Mouse (Mus musculus): ENCODE measurements around the gene Donson. TPM values are rescaled to one million over a fixed set of nuclear protein-coding genes. Genes with fewer than 3 reads are reported as not detected.
A peak's percentile ranks its signal among the peaks of the same experiment; 100 is the strongest.

Gene Donson
- polyA plus RNA-seq, 1 experiment from 2014 or later: 16.9 TPM

DNA sequence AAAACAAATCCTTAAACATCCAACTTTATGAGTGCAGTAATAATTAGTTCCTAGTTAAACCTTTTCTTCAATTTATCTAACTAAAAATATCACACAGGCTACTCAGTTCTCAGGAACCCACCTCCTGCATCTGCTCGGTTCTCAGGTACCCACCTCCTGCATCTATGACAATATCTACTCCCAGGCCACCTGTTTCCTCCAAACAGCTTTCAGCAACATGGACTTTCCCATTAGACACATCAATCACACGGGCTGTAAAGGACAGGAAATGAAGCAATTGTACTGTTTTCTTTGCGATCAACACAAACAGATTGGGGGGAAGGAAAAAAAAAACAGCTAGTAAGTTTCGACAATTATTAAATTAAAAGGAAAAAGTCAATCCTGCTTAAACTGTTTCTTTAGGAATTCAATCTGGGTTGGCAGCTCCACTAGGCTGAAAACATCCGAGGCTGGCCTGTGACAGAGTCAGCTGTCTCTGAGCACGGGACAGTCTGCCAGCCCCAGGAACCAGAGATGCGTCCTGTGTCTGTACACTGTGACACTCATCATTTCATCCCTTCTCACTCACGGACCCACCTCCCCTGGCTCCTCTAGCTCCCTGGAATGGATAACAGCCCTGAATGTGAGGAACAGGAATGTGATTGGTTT, 6.7 kb upstream of the Donson start:
- Histone ChIP-seq H3K9ac (ENCODE audit: low read length) (no peak overlapping the region), H3K9me3 (replicated peaks; ENCODE audit: control insufficient read depth, low read length) (no peaks in the 10 kb centered on the region), H3K27me3 (ENCODE audit: control insufficient read depth, insufficient read depth, low read length) (no peaks in the 10 kb centered on the region), H3K4me1 (ENCODE audit: control insufficient read depth, insufficient read depth, low read length) (no peaks in the 10 kb centered on the region), H3K4me2 (ENCODE audit: low read depth, low read length) (no peak overlapping the region), H3K27ac (ENCODE audit: low read length) (0 out of 2 replicates have a peak overlapping the region, but pooled peaks have one; percentile 19), H3K4me3 (replicated peaks; ENCODE audit: low read length) (no peak overlapping the region), H3K36me3 (ENCODE audit: control insufficient read depth, insufficient read depth, low read length) (peaks cover 10% of the 10 kb centered on the region)
- 0 out of 2 replicates have a peak, but pooled peaks have one; percentile 53 for ATAC-seq (ENCODE audit: insufficient read depth, low FRiP score)
- 56% methylated on average over 8 of the region's 8 CpGs for WGBS

DNA sequence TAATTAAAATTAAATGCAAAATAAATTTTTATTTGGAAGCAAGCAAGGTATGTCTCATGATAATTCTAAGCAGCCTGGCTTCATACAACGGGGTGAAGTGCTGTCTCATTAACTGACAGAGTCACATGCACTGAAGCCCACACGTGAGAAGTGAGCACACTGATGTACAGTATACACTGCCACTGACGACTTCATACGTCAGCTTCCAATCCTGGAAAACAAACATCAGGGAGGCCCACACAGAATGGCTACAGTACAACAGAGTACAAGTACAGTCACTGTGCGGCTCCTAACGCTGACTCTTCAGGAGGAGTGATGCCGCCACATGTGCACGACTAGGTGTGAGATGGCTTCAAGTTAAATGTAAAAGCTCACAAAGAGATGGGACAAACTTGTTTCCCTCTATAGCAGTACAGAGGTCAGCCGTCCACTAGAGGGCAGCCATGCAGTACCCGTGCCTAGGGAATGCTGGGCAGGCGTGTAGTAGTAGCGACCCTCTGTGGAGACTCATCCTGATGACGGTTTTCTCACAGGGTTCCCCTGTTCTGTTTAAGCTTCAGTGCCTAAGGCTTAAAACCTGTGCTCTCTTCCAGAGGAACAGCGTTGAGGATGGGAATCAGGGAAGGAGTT, 6.0 kb upstream of the Donson start:
- peaks cover 3% of the 10 kb centered on the region; the same call in 1 of the 2 replicates for H3K4me1 ChIP-seq (ENCODE audit: control insufficient read depth, insufficient read depth, low read length)
- no peaks in the 10 kb centered on the region for H3K27me3 ChIP-seq (ENCODE audit: control insufficient read depth, insufficient read depth, low read length)
- H3K9me3 ChIP-seq (replicated peaks; ENCODE audit: control insufficient read depth, low read length): no peaks in the 10 kb centered on the region
- H3K4me2 ChIP-seq (ENCODE audit: low read depth, low read length): no peak overlapping the region
- WGBS: 28% methylated on average over 14 of the region's 14 CpGs
- H3K4me3 ChIP-seq (replicated peaks; ENCODE audit: low read length): no peak overlapping the region
- ATAC-seq (ENCODE audit: insufficient read depth, low FRiP score): peak; percentile 92
- H3K36me3 ChIP-seq (ENCODE audit: control insufficient read depth, insufficient read depth, low read length): peaks cover 9% of the 10 kb centered on the region
- H3K9ac ChIP-seq (ENCODE audit: low read length): no peak overlapping the region
- 0 out of 2 replicates have a peak overlapping the region, but pooled peaks have one; percentile 19 for H3K27ac ChIP-seq (ENCODE audit: low read length)

DNA sequence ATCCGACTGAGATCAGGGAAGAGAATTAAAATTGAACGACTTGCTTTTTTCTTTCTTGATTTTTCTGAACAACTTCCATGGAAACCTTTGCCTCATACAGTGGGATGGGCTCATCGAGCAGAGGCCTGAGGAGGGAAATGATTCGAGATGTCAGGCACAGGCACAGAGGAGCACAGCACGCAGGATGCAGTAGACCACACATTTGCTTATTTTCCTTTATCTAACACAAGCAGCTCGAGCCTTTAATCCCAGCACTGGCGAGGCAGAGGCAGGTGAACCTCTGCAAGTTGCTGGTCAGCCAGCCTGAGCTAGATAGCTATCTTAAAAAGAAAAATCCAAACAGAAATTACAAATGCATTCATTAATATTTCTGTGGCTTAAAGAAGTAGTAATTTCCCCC, 1.2 kb upstream of the Donson start:
- H3K27ac ChIP-seq (ENCODE audit: low read length): no peak overlapping the region
- H3K4me2 ChIP-seq (ENCODE audit: low read depth, low read length): peak overlapping the region; percentile 2; the same call in 1 of the 2 replicates
- ATAC-seq (ENCODE audit: insufficient read depth, low FRiP score): no peak
- H3K27me3 ChIP-seq (ENCODE audit: control insufficient read depth, insufficient read depth, low read length): no peaks in the 10 kb centered on the region
- peak overlapping the region; percentile 46 for H3K9ac ChIP-seq (ENCODE audit: low read length)
- no peaks in the 10 kb centered on the region for H3K36me3 ChIP-seq (ENCODE audit: control insufficient read depth, insufficient read depth, low read length)
- H3K4me3 ChIP-seq (replicated peaks; ENCODE audit: low read length): no peak overlapping the region
- peaks cover 13% of the 10 kb centered on the region for H3K4me1 ChIP-seq (ENCODE audit: control insufficient read depth, insufficient read depth, low read length)
- WGBS: 39% methylated on average over 7 of the region's 7 CpGs
- H3K9me3 ChIP-seq (replicated peaks; ENCODE audit: control insufficient read depth, low read length): no peaks in the 10 kb centered on the region

DNA sequence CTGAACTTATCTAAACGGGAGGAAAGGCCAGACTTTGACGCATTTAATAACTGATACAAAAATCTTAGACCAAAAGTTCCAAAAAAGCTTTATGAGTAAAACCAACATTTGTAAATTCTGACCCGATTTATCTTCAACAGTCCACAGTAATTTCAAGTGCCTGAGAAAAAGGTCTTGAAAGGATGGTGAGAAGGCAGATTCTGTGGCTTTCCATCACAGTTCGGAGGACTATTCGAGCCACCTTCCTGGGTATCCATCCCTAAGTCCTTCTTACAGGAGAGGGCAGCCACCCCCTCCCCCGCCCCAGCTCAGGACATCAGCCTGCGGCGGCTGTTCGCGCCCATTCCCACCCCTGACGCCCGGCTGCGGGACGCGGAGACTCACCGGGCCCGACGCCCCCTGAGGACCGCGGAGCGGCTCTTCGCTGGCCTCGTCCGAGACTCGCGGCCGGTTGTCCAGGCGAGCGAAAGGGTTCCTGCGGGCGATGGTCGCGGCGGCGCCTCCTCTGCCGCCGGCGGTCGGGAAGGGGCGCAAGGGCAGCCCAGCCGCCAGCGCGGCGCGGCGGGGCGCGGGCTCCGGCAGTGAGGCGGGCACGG, 449 bp downstream of the Donson start:
- under 1% methylated on average over 51 of the region's 51 CpGs for WGBS
- peak overlapping the region; percentile 42; the same call in 1 of the 2 replicates for H3K27ac ChIP-seq (ENCODE audit: low read length)
- H3K27me3 ChIP-seq (ENCODE audit: control insufficient read depth, insufficient read depth, low read length): no peaks in the 10 kb centered on the region
- peak overlapping the region; percentile 85 for H3K4me3 ChIP-seq (replicated peaks; ENCODE audit: low read length)
- peak overlapping the region; percentile 64 for H3K4me2 ChIP-seq (ENCODE audit: low read depth, low read length)
- peaks cover 13% of the 10 kb centered on the region for H3K4me1 ChIP-seq (ENCODE audit: control insufficient read depth, insufficient read depth, low read length)
- H3K9ac ChIP-seq (ENCODE audit: low read length): peak overlapping the region; percentile 91
- peak; percentile 42; the same call in 1 of the 2 replicates for ATAC-seq (ENCODE audit: insufficient read depth, low FRiP score)
- peaks cover 5% of the 10 kb centered on the region; the same call in 1 of the 2 replicates for H3K36me3 ChIP-seq (ENCODE audit: control insufficient read depth, insufficient read depth, low read length)
- no peaks in the 10 kb centered on the region for H3K9me3 ChIP-seq (replicated peaks; ENCODE audit: control insufficient read depth, low read length)

DNA sequence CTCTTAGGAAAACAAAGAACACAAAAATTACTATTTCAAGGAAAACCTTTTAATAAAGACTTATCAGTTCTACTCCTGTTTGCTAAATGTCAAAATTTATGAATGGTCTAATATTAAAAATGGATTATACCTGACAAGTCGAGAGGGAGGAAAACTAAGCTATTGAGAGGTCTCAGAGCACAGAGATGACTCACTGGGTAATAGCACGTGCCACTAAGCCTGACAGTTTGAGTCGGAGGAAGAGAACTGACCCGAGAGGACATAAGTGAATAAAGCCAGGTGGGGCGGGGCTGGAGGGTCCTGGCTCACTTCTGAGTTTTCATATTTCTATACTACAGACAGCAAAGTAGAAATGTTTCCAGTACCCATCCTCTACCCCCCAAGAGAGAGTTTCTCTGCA, 2.2 kb downstream of the Donson start:
- Histone ChIP-seq H3K9me3 (replicated peaks; ENCODE audit: control insufficient read depth, low read length) (no peaks in the 10 kb centered on the region), H3K4me2 (ENCODE audit: low read depth, low read length) (no peak overlapping the region), H3K27ac (ENCODE audit: low read length) (no peak overlapping the region), H3K4me3 (replicated peaks; ENCODE audit: low read length) (no peak overlapping the region), H3K9ac (ENCODE audit: low read length) (no peak overlapping the region), H3K36me3 (ENCODE audit: control insufficient read depth, insufficient read depth, low read length) (peaks cover 8% of the 10 kb centered on the region; the same call in 1 of the 2 replicates), H3K27me3 (ENCODE audit: control insufficient read depth, insufficient read depth, low read length) (no peaks in the 10 kb centered on the region), H3K4me1 (ENCODE audit: control insufficient read depth, insufficient read depth, low read length) (peaks cover 13% of the 10 kb centered on the region)
- 64% methylated on average over 5 of the region's 5 CpGs for WGBS
- no peak for ATAC-seq (ENCODE audit: insufficient read depth, low FRiP score)

DNA sequence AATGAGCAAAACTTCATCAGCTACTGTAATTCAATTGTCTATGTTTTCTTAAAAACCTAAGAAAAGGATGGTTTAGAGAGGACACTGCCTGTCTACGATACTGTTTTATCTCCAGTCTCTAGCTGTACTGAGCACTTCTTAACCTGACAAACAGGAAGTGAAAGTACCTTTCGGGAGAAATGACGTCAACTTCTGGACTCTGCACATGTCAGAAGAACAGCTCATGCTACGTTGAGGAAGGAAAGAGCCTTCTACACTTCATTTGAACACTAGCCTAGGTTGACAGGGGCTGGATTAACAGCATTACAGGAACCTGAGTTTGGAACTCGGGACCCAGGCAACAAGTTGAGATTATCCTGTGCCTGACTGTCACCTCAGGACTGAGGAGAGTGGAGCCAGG, 3.0 kb downstream of the Donson start:
- H3K36me3 ChIP-seq (ENCODE audit: control insufficient read depth, insufficient read depth, low read length): peaks cover 8% of the 10 kb centered on the region; the same call in 1 of the 2 replicates
- H3K9me3 ChIP-seq (replicated peaks; ENCODE audit: control insufficient read depth, low read length): no peaks in the 10 kb centered on the region
- 75% methylated on average over 5 of the region's 5 CpGs for WGBS
- ATAC-seq (ENCODE audit: insufficient read depth, low FRiP score): no peak
- no peak overlapping the region for H3K4me2 ChIP-seq (ENCODE audit: low read depth, low read length)
- H3K4me1 ChIP-seq (ENCODE audit: control insufficient read depth, insufficient read depth, low read length): peaks cover 13% of the 10 kb centered on the region
- H3K4me3 ChIP-seq (replicated peaks; ENCODE audit: low read length): no peak overlapping the region
- H3K9ac ChIP-seq (ENCODE audit: low read length): no peak overlapping the region
- H3K27ac ChIP-seq (ENCODE audit: low read length): no peak overlapping the region
- H3K27me3 ChIP-seq (ENCODE audit: control insufficient read depth, insufficient read depth, low read length): no peaks in the 10 kb centered on the region

DNA sequence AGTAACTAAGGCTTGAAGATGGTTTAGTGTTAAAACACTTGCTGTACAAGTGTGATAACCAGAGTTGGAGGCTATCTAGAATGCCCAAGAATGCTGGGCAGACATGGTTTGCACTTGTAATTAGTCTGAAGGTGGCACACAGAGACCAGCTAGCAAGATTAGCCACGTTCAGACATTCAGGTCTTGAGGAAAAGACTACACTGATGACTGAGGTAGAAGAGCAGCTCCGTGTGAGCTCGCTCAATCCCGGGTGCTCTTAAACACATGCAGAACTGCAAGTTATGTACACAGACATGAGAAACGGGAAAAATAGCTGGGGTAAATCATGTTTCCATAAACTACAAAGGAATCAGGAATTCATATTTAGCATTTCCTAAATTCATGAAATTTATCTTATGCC, 7.9 kb downstream of the Donson start:
- Histone ChIP-seq H3K27me3 (ENCODE audit: control insufficient read depth, insufficient read depth, low read length) (no peaks in the 10 kb centered on the region), H3K9ac (ENCODE audit: low read length) (no peak overlapping the region), H3K4me1 (ENCODE audit: control insufficient read depth, insufficient read depth, low read length) (no peaks in the 10 kb centered on the region), H3K36me3 (ENCODE audit: control insufficient read depth, insufficient read depth, low read length) (peaks cover 37% of the 10 kb centered on the region), H3K27ac (ENCODE audit: low read length) (no peak overlapping the region), H3K4me3 (replicated peaks; ENCODE audit: low read length) (no peak overlapping the region), H3K9me3 (replicated peaks; ENCODE audit: control insufficient read depth, low read length) (no peaks in the 10 kb centered on the region), H3K4me2 (ENCODE audit: low read depth, low read length) (no peak overlapping the region)
- 74% methylated on average over 5 of the region's 5 CpGs for WGBS
- ATAC-seq (ENCODE audit: insufficient read depth, low FRiP score): no peak

DNA sequence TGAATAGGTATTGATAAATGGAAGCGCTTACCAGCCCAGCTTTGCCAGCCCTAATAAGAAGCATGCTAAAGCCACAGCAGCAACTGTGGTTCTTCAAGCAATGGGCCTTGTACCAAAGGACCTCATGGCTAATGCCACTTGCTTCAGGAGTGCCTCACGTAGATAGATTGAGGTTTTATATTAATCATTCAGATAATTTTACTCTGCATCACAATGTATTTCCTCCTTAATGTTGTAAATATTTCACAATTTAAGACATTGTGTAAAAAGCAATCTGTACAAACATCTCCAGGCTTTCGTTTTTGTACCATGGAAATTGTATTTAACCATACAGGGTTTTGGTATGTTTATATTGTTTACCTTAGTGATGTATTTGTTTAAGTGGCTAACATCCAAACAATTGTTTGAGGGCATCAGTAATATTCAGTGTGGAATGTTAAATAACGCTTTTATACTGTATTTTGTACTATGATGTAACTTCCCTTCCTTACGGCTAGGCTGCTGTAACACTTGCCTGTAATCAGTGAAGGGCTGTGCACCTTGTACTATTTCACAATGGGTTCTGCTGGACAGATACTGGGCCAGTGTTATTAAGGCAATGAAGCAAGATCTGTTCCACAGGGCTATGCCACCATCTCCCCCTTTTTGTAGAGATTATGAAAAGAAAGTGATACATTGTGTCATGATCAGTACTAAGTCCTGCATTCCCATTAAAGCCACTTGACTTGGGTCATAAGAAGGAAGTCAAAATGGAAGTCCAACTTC, 10.2 kb downstream of the Donson start:
- H3K4me1 ChIP-seq (ENCODE audit: control insufficient read depth, insufficient read depth, low read length): no peaks in the 10 kb centered on the region
- no peak overlapping the region for H3K9ac ChIP-seq (ENCODE audit: low read length)
- no peak overlapping the region for H3K4me3 ChIP-seq (replicated peaks; ENCODE audit: low read length)
- H3K9me3 ChIP-seq (replicated peaks; ENCODE audit: control insufficient read depth, low read length): no peaks in the 10 kb centered on the region
- no peak for ATAC-seq (ENCODE audit: insufficient read depth, low FRiP score)
- 80% methylated on average over 5 of the region's 5 CpGs for WGBS
- no peaks in the 10 kb centered on the region for H3K27me3 ChIP-seq (ENCODE audit: control insufficient read depth, insufficient read depth, low read length)
- H3K4me2 ChIP-seq (ENCODE audit: low read depth, low read length): no peak overlapping the region
- no peak overlapping the region for H3K27ac ChIP-seq (ENCODE audit: low read length)
- peaks cover 41% of the 10 kb centered on the region for H3K36me3 ChIP-seq (ENCODE audit: control insufficient read depth, insufficient read depth, low read length)
